Mouse (Mus musculus): ENCODE data around the gene Wdfy3. TPM values are rescaled to one million over a fixed set of nuclear protein-coding genes. Genes with fewer than 3 reads are reported as not detected.
"Not testable (repeated sequence)": the region's sequence is repeated elsewhere in the genome, so short reads cannot be mapped to it uniquely, and the experiment has no call there.

Gene Wdfy3
- 3.8 and 5.0 TPM in 2 replicates for polyA plus RNA-seq (2012; rRNA removed)
- polyA plus RNA-seq (2014; fragmentation: Nextera tagmentation; extraction: Ambion mirVana): 3.8 and 4.3 TPM in 2 replicates

DNA sequence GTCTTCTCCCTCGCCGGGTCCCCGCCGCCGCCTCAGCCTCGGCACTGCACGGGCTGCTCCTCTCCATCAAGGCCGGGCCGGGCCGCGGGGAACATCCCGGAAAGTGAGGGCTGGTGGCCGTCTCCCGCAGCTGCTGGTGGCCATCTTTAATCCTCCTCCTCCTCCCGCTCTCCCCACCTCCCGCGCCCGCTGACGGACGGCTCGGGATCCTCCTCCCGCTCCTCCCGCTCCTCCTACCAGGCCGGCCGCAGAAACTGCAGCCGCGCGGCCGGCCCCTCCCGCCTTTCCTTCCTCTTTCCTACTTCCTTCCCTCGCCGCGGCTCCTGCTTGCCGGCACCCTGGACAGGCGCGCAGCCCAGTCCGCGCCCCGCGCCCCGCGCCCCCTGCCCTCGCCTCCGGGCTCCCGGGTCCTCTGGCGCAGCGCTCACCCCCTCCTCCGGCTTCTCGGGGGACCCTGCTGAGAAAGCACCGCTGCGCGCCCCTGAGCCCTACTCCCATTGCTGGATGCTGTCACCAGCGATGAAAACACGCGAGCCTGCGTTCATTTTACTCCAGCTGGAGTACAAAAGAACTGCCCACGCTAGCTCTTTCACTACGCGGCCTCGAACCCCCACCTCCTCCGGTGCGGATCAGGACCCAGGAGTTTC is at the start of gene Wdfy3:
Gene Wdfy3 (minus strand): TSS at position 155 of the 647 bp plus-strand sequence.
- DNase-seq (ENCODE audit: low read depth in 3 of 3, low spot score in 3 of 3) (peak; percentile 58 to 65 (median 61)), ATAC-seq (ENCODE audit: insufficient read depth) (peak; percentile 91)
- TF ChIP-seq CTCF (IDR thresholded peaks at IDR 0.05; ENCODE audit: low read depth) (peak; percentile 33), EP300 (IDR thresholded peaks at IDR 0.05; ENCODE audit: low read depth) (no peak)
- peak within 1 kb of the TSS; percentile 96 for H3K4me2 ChIP-seq (ENCODE audit: low read depth)
- H3K4me1 ChIP-seq (replicated peaks; ENCODE audit: control insufficient read depth in 2 of 2, insufficient read depth in 2 of 2, low read length in 1 of 2): peaks cover 0 to 5% of the 10 kb centered on the region in 2 experiments; a peak in 3 of 4 replicates
- no peaks in the 10 kb centered on the region for H3K27me3 ChIP-seq (ENCODE audit: control insufficient read depth, insufficient read depth, low read length)
- H3K36me3 ChIP-seq (replicated peaks; ENCODE audit: control insufficient read depth, insufficient read depth, low read depth): no peaks in the 10 kb centered on the region
- peak within 1 kb of the TSS; percentile 91 for H3K9ac ChIP-seq (replicated peaks)
- H3K9me3 ChIP-seq (ENCODE audit: control insufficient read depth, low read length): no peaks in the 10 kb centered on the region
- H3K27ac ChIP-seq: peak within 1 kb of the TSS; percentile 35; the same call in 1 of the 2 replicates
- peak within 1 kb of the TSS; percentile 86 to 94 for H3K4me3 ChIP-seq (ENCODE audit: insufficient read depth in 1 of 2, low read depth in 2 of 2, low read length in 2 of 2)
- WGBS (ENCODE audit: insufficient replicate concordance): under 1% methylated on average over 61 of the region's 62 CpGs

DNA sequence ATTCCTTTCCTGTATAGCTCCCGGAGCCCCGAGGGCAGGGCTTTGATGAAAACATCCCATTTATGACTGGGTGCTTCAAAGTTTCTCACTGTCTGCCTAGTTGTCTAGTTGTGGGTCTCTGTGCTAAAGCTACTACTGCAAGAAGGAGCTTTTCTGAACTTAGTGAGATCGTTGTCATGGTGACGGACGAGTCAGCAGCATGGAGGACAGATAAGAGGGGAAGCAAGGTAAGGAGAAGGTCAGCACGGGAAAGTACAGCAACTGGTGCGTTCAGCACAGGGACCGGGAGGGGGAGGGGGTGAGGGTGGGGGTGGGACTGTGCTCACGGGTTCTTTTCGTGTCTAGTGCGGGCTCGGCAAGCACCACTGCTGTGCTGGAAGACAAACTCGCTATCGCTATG is 43.3 kb upstream of the Wdfy3 start:
- DNase-seq (ENCODE audit: low read depth in 3 of 3, low spot score in 3 of 3) (no peak), ATAC-seq (ENCODE audit: insufficient read depth) (no peak)
- Histone ChIP-seq H3K4me3 (ENCODE audit: insufficient read depth in 1 of 2, low read depth in 2 of 2, low read length in 2 of 2) (no peak overlapping the region), H3K4me1 (replicated peaks; ENCODE audit: control insufficient read depth in 2 of 2, insufficient read depth in 2 of 2, low read length in 1 of 2) (peaks cover 0 to 2% of the 10 kb centered on the region in 2 experiments; a peak in 1 of 4 replicates), H3K4me2 (ENCODE audit: low read depth) (no peak overlapping the region), H3K27me3 (ENCODE audit: control insufficient read depth, insufficient read depth, low read length) (no peaks in the 10 kb centered on the region), H3K27ac (no peak overlapping the region), H3K9me3 (ENCODE audit: control insufficient read depth, low read length) (no peaks in the 10 kb centered on the region), H3K36me3 (replicated peaks; ENCODE audit: control insufficient read depth, insufficient read depth, low read depth) (no peaks in the 10 kb centered on the region), H3K9ac (replicated peaks) (no peak overlapping the region)
- WGBS (ENCODE audit: insufficient replicate concordance): 50% methylated on average over 14 of the region's 14 CpGs
- no peak for TF ChIP-seq EP300 (IDR thresholded peaks at IDR 0.05; ENCODE audit: low read depth)
- no peak for TF ChIP-seq CTCF (IDR thresholded peaks at IDR 0.05; ENCODE audit: low read depth)

DNA sequence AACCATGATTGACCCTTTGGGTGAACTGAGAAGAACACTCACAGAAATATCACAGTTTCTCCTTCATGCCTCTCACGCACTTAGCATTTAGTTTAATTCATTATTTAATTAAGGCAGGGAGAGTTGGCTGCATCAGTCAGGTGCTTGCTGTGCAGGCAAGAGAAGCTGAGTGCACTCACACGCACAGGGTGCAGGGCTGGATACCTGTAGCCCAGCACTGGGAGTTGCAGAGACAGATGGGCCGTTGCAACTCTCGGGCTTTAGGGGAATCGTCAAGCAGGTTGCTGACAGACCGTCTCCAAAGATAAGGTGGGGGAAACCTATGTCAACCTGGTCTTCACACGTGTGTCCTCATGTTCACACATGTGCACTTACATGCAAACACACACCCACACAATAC is 42.3 kb upstream of the Wdfy3 start:
- TF ChIP-seq CTCF (IDR thresholded peaks at IDR 0.05; ENCODE audit: low read depth): no peak
- no peak for TF ChIP-seq EP300 (IDR thresholded peaks at IDR 0.05; ENCODE audit: low read depth)
- WGBS (ENCODE audit: insufficient replicate concordance): 63% methylated on average over 7 of the region's 7 CpGs
- ATAC-seq (ENCODE audit: insufficient read depth) (no peak), DNase-seq (ENCODE audit: low read depth in 3 of 3, low spot score in 3 of 3) (no peak)
- Histone ChIP-seq H3K36me3 (replicated peaks; ENCODE audit: control insufficient read depth, insufficient read depth, low read depth) (no peaks in the 10 kb centered on the region), H3K27ac (no peak overlapping the region), H3K4me1 (replicated peaks; ENCODE audit: control insufficient read depth in 2 of 2, insufficient read depth in 2 of 2, low read length in 1 of 2) (peaks cover 0 to 2% of the 10 kb centered on the region in 2 experiments; a peak in 1 of 4 replicates), H3K9ac (replicated peaks) (no peak overlapping the region), H3K27me3 (ENCODE audit: control insufficient read depth, insufficient read depth, low read length) (no peaks in the 10 kb centered on the region), H3K4me2 (ENCODE audit: low read depth) (no peak overlapping the region), H3K4me3 (ENCODE audit: insufficient read depth in 1 of 2, low read depth in 2 of 2, low read length in 2 of 2) (no peak overlapping the region), H3K9me3 (ENCODE audit: control insufficient read depth, low read length) (no peaks in the 10 kb centered on the region)

DNA sequence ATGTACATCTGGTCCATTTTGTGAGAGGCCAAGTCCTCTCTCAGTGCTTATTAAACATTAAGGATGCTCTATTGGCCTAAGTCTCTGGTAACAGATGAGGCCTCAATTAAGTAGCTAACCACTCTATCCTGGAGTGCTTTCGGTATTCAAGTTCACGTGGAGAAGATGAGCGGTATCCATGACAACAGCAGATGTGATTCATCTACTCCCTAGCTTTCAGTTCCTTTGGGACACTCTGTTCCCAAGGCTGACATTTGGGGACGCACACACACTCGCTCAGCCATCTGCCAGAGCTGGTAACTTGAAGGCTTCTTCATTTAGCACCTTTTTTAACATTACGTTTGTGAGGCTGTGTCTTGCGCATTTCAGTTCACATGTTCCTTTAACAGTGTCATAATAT is 40.3 kb upstream of the Wdfy3 start:
- Histone ChIP-seq H3K4me2 (ENCODE audit: low read depth) (no peak overlapping the region), H3K9ac (replicated peaks) (no peak overlapping the region), H3K27me3 (ENCODE audit: control insufficient read depth, insufficient read depth, low read length) (no peaks in the 10 kb centered on the region), H3K4me1 (replicated peaks; ENCODE audit: control insufficient read depth in 2 of 2, insufficient read depth in 2 of 2, low read length in 1 of 2) (peaks cover 0 to 2% of the 10 kb centered on the region in 2 experiments; a peak in 1 of 4 replicates), H3K4me3 (ENCODE audit: insufficient read depth in 1 of 2, low read depth in 2 of 2, low read length in 2 of 2) (no peak overlapping the region), H3K27ac (no peak overlapping the region), H3K9me3 (ENCODE audit: control insufficient read depth, low read length) (no peaks in the 10 kb centered on the region), H3K36me3 (replicated peaks; ENCODE audit: control insufficient read depth, insufficient read depth, low read depth) (no peaks in the 10 kb centered on the region)
- TF ChIP-seq EP300 (IDR thresholded peaks at IDR 0.05; ENCODE audit: low read depth): no peak
- no peak for TF ChIP-seq CTCF (IDR thresholded peaks at IDR 0.05; ENCODE audit: low read depth)
- no peak for ATAC-seq (ENCODE audit: insufficient read depth)
- 75% methylated on average over 7 of the region's 7 CpGs for WGBS (ENCODE audit: insufficient replicate concordance)
- no peak for DNase-seq (ENCODE audit: low read depth in 3 of 3, low spot score in 3 of 3)

DNA sequence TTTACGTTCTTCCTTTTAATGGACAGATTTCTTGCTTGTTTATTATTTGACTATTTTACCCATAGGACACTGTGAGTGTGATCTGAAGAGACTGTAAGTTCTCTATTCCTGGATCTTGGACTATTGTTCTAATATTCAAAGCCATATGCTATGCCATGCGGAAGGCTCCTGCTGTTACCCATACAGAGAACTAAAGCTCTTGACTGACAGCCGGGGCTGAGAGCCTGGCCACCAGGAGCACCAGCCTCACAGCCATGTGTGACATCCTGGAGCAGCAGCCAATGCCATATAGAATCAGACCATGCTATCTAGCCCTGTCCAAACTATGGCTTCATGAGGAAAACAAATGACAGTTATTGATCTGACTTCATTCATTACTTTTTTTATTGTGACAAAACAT is 36.2 kb upstream of the Wdfy3 start:
- ATAC-seq (ENCODE audit: insufficient read depth): no peak
- WGBS (ENCODE audit: insufficient replicate concordance): 64% methylated on average over 3 of the region's 3 CpGs
- TF ChIP-seq EP300 (IDR thresholded peaks at IDR 0.05; ENCODE audit: low read depth) (no peak), CTCF (IDR thresholded peaks at IDR 0.05; ENCODE audit: low read depth) (no peak)

DNA sequence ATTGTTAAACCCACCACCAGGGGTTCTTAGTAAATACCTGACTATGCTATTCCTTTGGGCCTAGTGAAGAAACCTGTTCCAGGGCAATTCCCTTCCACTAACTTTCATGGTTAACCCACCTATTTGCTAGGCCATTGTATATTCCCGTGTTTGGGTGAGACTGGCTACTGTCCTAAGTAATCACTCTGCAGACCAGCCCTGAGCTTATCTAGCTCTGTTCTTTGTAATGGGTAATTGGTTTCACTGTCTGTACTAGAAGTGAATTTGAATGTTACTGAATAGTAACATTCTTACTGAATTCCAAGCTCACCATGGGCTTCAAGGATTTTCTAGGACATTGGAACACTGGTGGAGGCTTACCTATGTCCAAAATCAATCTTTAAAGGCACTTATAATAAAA is 32.1 kb upstream of the Wdfy3 start:
- not testable (repeated sequence) for H3K27ac ChIP-seq; H3K36me3 ChIP-seq (replicated peaks; ENCODE audit: control insufficient read depth, insufficient read depth, low read depth); H3K4me3 ChIP-seq (ENCODE audit: insufficient read depth in 1 of 2, low read depth in 2 of 2, low read length in 2 of 2); DNase-seq (ENCODE audit: low read depth in 3 of 3, low spot score in 3 of 3); H3K4me2 ChIP-seq (ENCODE audit: low read depth); H3K9ac ChIP-seq (replicated peaks); H3K9me3 ChIP-seq (ENCODE audit: control insufficient read depth, low read length); H3K4me1 ChIP-seq (replicated peaks; ENCODE audit: control insufficient read depth in 2 of 2, insufficient read depth in 2 of 2, low read length in 1 of 2); H3K27me3 ChIP-seq (ENCODE audit: control insufficient read depth, insufficient read depth, low read length); ATAC-seq (ENCODE audit: insufficient read depth)
- WGBS (ENCODE audit: insufficient replicate concordance): 50% methylated on average over 1 of the region's 1 CpGs

More for the DNA sequence above, 36.2 kb upstream of the Wdfy3 start:
- Histone ChIP-seq H3K4me2 (ENCODE audit: low read depth) (no peak overlapping the region), H3K9me3 (ENCODE audit: control insufficient read depth, low read length) (no peaks in the 10 kb centered on the region), H3K9ac (replicated peaks) (no peak overlapping the region), H3K27me3 (ENCODE audit: control insufficient read depth, insufficient read depth, low read length) (no peaks in the 10 kb centered on the region), H3K4me1 (replicated peaks; ENCODE audit: control insufficient read depth in 2 of 2, insufficient read depth in 2 of 2, low read length in 1 of 2) (no peaks in the 10 kb centered on the region), H3K4me3 (ENCODE audit: insufficient read depth in 1 of 2, low read depth in 2 of 2, low read length in 2 of 2) (no peak overlapping the region), H3K27ac (no peak overlapping the region), H3K36me3 (replicated peaks; ENCODE audit: control insufficient read depth, insufficient read depth, low read depth) (no peaks in the 10 kb centered on the region)
- no peak for DNase-seq (ENCODE audit: low read depth in 3 of 3, low spot score in 3 of 3)
